Mouse (Mus musculus) heart, embryonic 15.5 days (tissue): Measurements from ENCODE around the gene Tbc1d8. TPM values are rescaled to one million over a fixed set of nuclear protein-coding genes. Genes with fewer than 3 reads are reported as not detected.

Experiments used
- ATAC-seq: fragments of 200-750 bp; cut with Nextera tagmentation; replicated peaks from 2 replicates; pipeline ENCODE4 v1.8.0; 2017; ENCODE audit warnings: low read depth, moderate TSS enrichment; ENCODE audit not compliant: insufficient number of reproducible peaks, insufficient read depth, low FRiP score
- H3K27ac ChIP-seq: fragments of 300-500 bp; sonication (generic); 2 replicates; pipeline ENCODE4 v1.5.1; 2015; ENCODE audit warnings: mild to moderate bottlenecking, inconsistent platforms
- H3K27me3 ChIP-seq: fragments of 300-500 bp; sonication (generic); 2 replicates; pipeline ENCODE4 v1.6.1; 2015; ENCODE audit warnings: inconsistent platforms
- H3K36me3 ChIP-seq: fragments of 300-500 bp; sonication (generic); 2 replicates; pipeline ENCODE4 v1.6.1; 2015; ENCODE audit warnings: mild to moderate bottlenecking, inconsistent platforms
- H3K4me1 ChIP-seq: fragments of 300-500 bp; sonication (generic); replicated peaks from 2 replicates; pipeline ENCODE4 v1.6.1; 2015; ENCODE audit warnings: inconsistent platforms
- H3K4me2 ChIP-seq: fragments of 300-500 bp; sonication (generic); 2 replicates; pipeline ENCODE4 v1.6.1; 2015; ENCODE audit warnings: inconsistent platforms, mild to moderate bottlenecking, moderate library complexity
- H3K4me3 ChIP-seq: fragments of 300-500 bp; sonication (generic); 2 replicates; pipeline ENCODE4 v1.5.1; 2015; ENCODE audit warnings: mild to moderate bottlenecking, inconsistent platforms
- H3K9ac ChIP-seq: fragments of 300-500 bp; sonication (generic); 2 replicates; pipeline ENCODE4 v1.6.1; 2015; ENCODE audit warnings: mild to moderate bottlenecking, inconsistent platforms
- H3K9me3 ChIP-seq: fragments of 300-500 bp; sonication (generic); replicated peaks from 2 replicates; pipeline ENCODE4 v1.6.1; 2016; ENCODE audit warnings: inconsistent platforms
- WGBS: fragments of 180-500 bp; shearing (Covaris S2); methylation state at CpG from one replicate; pipeline ENCODE4 v1.1.7; 2015; ENCODE audit warnings: mixed read lengths; 5-methylcytosine and 5-hydroxymethylcytosine counted together
- polyA plus RNA-seq: library from polyadenylated mRNA; unstranded; fragments of >200 nt; fragmentation: Nextera tagmentation; extraction: Ambion mirVana; gene quantifications from 2 replicates; pipeline ENCODE4 v1.2.1, GENCODE M21; 2015

Tbc1d8 gene
- polyA plus RNA-seq, 1 experiment from 2014 or later, result 10.4 TPM

DNA sequence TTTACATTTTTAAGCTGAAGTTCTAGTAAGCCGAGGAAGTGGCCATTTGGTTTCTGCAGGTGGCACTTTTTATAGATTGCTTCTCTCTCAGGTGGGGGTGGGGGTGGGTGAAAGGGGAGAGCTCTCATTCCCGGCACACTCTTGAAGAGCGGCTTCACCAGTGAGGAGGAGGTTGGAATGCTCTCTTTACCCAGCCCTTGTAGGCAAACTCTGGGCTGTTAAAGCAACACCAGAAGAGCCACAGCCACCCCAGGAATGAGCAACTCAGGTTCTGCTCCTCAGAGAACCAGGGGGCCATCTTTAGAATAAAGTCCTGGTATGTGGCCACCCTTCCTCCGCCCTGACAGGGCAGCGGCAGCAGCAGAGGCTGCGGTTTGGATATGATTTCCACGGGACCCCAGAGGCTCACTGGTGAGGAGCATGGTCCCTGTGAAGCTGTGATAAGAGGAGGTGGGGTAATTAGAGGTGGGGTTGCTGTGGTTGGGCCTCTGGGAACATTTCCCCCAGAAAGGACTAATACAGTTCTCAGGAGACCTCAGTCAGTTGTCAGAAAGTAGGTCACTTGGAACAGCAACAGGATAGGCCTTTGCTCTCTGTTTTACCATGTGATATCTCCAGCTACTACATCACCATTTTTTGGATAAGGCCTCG, 85.2 kb downstream of the Tbc1d8 start:
- H3K27ac ChIP-seq, result no peak overlapping the region; the same call in 1 of the 2 replicates
- H3K4me1 ChIP-seq, result peaks cover 2% of the 10 kb centered on the region; the same call in 1 of the 2 replicates
- H3K9ac ChIP-seq, result no peak overlapping the region
- 70% methylated on average over 8 of the region's 8 CpGs for WGBS
- no peak for ATAC-seq
- H3K4me2 ChIP-seq, result no peak overlapping the region
- peaks cover 19% of the 10 kb centered on the region for H3K36me3 ChIP-seq
- H3K4me3 ChIP-seq, result no peak overlapping the region
- no peaks in the 10 kb centered on the region for H3K9me3 ChIP-seq
- no peaks in the 10 kb centered on the region for H3K27me3 ChIP-seq

DNA sequence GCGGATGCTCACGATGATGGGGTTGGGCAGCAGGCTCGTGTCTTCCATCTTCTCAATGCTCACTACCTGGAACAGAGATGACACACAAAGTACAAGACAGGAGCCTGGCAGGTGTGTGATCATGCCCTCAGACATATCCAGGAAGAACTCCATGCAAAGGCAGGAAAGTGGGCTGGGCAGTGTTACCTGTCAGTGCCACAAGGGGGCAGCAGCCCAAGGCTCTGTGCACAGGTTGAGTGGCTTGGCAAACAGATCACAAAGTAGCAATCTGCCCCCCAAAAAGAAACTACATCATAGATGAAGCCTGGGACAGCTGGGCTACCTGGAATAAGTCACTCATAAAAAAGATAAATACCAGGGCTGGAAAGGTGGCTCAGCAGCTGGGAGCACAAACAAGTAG, 86.4 kb downstream of the Tbc1d8 start:
- no peaks in the 10 kb centered on the region for H3K27me3 ChIP-seq
- no peak for ATAC-seq
- no peaks in the 10 kb centered on the region for H3K9me3 ChIP-seq
- no peak overlapping the region for H3K4me2 ChIP-seq
- peaks cover 2% of the 10 kb centered on the region; the same call in 1 of the 2 replicates for H3K4me1 ChIP-seq
- H3K36me3 ChIP-seq, result peaks cover 10% of the 10 kb centered on the region
- no peak overlapping the region for H3K4me3 ChIP-seq
- H3K9ac ChIP-seq, result no peak overlapping the region
- WGBS, result 65% methylated on average over 3 of the region's 3 CpGs
- H3K27ac ChIP-seq, result no peak overlapping the region

DNA sequence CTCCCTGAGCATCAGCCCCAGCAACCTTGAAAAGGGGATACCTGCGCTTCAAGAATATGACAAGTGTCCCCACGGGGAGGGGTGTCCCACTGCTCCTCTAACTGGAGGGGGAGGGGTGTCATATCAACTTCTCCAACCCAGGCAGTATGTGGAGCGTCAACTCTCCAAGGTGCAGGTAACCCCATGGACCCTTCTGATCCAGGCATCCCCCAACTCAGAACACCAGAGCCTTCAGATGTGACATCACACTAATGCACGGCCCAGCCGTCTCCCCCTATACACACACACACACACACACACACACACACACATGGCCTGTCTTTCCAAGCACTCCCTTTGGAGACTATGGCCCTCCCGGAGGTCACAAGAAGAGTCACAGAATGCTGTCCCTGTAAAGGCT, 86.9 kb downstream of the Tbc1d8 start:
- no peak overlapping the region for H3K4me2 ChIP-seq
- no peaks in the 10 kb centered on the region for H3K27me3 ChIP-seq
- peaks cover 7% of the 10 kb centered on the region for H3K36me3 ChIP-seq
- WGBS, result 76% methylated on average over 6 of the region's 6 CpGs
- peaks cover 2% of the 10 kb centered on the region; the same call in 1 of the 2 replicates for H3K4me1 ChIP-seq
- no peaks in the 10 kb centered on the region for H3K9me3 ChIP-seq
- H3K27ac ChIP-seq, result no peak overlapping the region
- no peak overlapping the region for H3K9ac ChIP-seq
- no peak overlapping the region for H3K4me3 ChIP-seq
- ATAC-seq, result no peak

GRCm38 (mm10) chr1:39389338-39389737, 89.2 kb downstream of the Tbc1d8 start:
- Histone ChIP-seq H3K27ac (no peak overlapping the region), H3K9ac (no peak overlapping the region), H3K4me1 (no peaks in the 10 kb centered on the region; the same call in 1 of the 2 replicates), H3K27me3 (no peaks in the 10 kb centered on the region), H3K4me3 (no peak overlapping the region), H3K4me2 (no peak overlapping the region), H3K9me3 (no peaks in the 10 kb centered on the region), H3K36me3 (peaks cover 7% of the 10 kb centered on the region)
- 62% methylated on average over 11 of the region's 11 CpGs for WGBS
- 0 out of 2 replicates have a peak, but pooled peaks have one; percentile 20 for ATAC-seq

- no peak overlapping the region for H3K4me2 ChIP-seq
- no peak overlapping the region for H3K27ac ChIP-seq
- H3K4me1 ChIP-seq, result no peaks in the 10 kb centered on the region; the same call in 1 of the 2 replicates
- H3K4me3 ChIP-seq, result no peak overlapping the region
- ATAC-seq, result no peak
- no peaks in the 10 kb centered on the region for H3K27me3 ChIP-seq
- WGBS, result 79% methylated on average over 2 of the region's 2 CpGs
- H3K36me3 ChIP-seq, result peaks cover under 1% of the 10 kb centered on the region
- no peaks in the 10 kb centered on the region for H3K9me3 ChIP-seq
- H3K9ac ChIP-seq, result no peak overlapping the region
These were observed 90.4 kb downstream of the Tbc1d8 start for GRCm38 (mm10) chr1:39388163-39388562.

GRCm38 (mm10) chr1:39387497-39387896, 91.1 kb downstream of the Tbc1d8 start:
- Histone ChIP-seq H3K36me3 (no peaks in the 10 kb centered on the region; the same call in 1 of the 2 replicates), H3K27me3 (no peaks in the 10 kb centered on the region), H3K9ac (no peak overlapping the region), H3K4me3 (no peak overlapping the region), H3K4me2 (no peak overlapping the region), H3K9me3 (no peaks in the 10 kb centered on the region), H3K4me1 (no peaks in the 10 kb centered on the region; the same call in 1 of the 2 replicates), H3K27ac (no peak overlapping the region)
- WGBS, result 70% methylated on average over 4 of the region's 4 CpGs
- no peak for ATAC-seq

GRCm38 (mm10) chr1:39386456-39386855, 92.1 kb downstream of the Tbc1d8 start:
- H3K9me3 ChIP-seq, result no peaks in the 10 kb centered on the region
- no peaks in the 10 kb centered on the region; the same call in 1 of the 2 replicates for H3K36me3 ChIP-seq
- H3K4me3 ChIP-seq, result no peak overlapping the region
- H3K27me3 ChIP-seq, result no peaks in the 10 kb centered on the region
- no peak for ATAC-seq
- no peak overlapping the region for H3K9ac ChIP-seq
- no peak overlapping the region for H3K4me2 ChIP-seq
- no peaks in the 10 kb centered on the region; the same call in 1 of the 2 replicates for H3K4me1 ChIP-seq
- H3K27ac ChIP-seq, result no peak overlapping the region
- WGBS, result 62% methylated on average over 3 of the region's 3 CpGs

DNA sequence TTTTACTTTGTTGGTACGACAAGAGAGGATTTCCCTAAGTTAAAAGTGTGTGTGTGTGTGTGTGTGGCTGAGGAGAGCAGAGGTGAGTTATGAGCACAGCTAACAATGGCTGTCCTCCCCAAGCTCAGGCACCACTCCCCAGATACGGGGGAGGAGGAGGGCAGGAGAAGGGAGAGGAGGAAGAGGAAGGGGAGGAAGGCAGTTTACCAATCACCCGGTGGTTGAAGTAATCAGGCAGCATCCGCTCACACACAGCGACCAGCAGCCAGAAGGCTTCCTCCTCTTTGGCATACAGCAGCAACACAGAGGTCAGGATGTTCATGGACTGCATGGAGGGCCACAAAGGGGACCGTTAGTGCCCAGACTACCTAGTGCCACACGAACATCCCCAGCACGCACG, 93.6 kb downstream of the Tbc1d8 start:
- ATAC-seq, result no peak
- H3K36me3 ChIP-seq, result no peaks in the 10 kb centered on the region; the same call in 1 of the 2 replicates
- no peak overlapping the region for H3K27ac ChIP-seq
- H3K9ac ChIP-seq, result no peak overlapping the region
- H3K9me3 ChIP-seq, result no peaks in the 10 kb centered on the region
- no peak overlapping the region for H3K4me2 ChIP-seq
- H3K27me3 ChIP-seq, result no peaks in the 10 kb centered on the region
- no peaks in the 10 kb centered on the region; the same call in 1 of the 2 replicates for H3K4me1 ChIP-seq
- WGBS, result 78% methylated on average over 9 of the region's 9 CpGs
- H3K4me3 ChIP-seq, result no peak overlapping the region

DNA sequence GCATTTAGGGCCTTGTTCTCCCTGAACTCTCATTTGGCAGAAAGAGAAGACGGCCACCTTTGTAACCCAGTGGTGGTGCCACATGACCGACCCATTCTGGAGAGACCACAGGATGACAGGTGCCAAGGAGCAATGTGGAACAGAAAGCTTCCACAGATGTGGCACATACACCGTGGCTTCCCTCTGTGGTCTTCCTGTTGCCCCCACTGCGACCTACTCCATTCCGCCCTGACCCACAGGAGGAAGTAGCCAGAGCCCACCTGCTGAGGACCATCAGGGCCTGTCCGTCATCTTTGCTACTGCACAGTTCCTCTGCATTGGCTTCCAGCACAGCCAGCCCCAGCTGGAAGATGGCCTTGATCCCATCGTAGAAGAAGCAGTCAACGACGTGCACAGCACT, 97.5 kb downstream of the Tbc1d8 start:
- Histone ChIP-seq H3K27ac (no peak overlapping the region), H3K9ac (no peak overlapping the region), H3K4me3 (no peak overlapping the region), H3K4me1 (no peaks in the 10 kb centered on the region), H3K27me3 (no peaks in the 10 kb centered on the region), H3K36me3 (peaks cover 3% of the 10 kb centered on the region; the same call in 1 of the 2 replicates), H3K4me2 (no peak overlapping the region), H3K9me3 (no peaks in the 10 kb centered on the region)
- 83% methylated on average over 9 of the region's 9 CpGs for WGBS
- ATAC-seq, result no peak

GRCm38 (mm10) chr1:39379021-39379420, 99.5 kb downstream of the Tbc1d8 start:
- WGBS, result 46% methylated on average over 5 of the region's 5 CpGs
- H3K27ac ChIP-seq, result no peak overlapping the region
- no peak for ATAC-seq
- H3K36me3 ChIP-seq, result peaks cover 6% of the 10 kb centered on the region; the same call in 1 of the 2 replicates
- no peak overlapping the region for H3K4me3 ChIP-seq
- H3K27me3 ChIP-seq, result no peaks in the 10 kb centered on the region
- H3K4me2 ChIP-seq, result no peak overlapping the region
- no peaks in the 10 kb centered on the region for H3K9me3 ChIP-seq
- no peaks in the 10 kb centered on the region for H3K4me1 ChIP-seq
- no peak overlapping the region for H3K9ac ChIP-seq

GRCm38 (mm10) chr1:39378540-39378939, 100.0 kb downstream of the Tbc1d8 start:
- Histone ChIP-seq H3K4me1 (no peaks in the 10 kb centered on the region), H3K27ac (no peak overlapping the region), H3K4me3 (no peak overlapping the region), H3K36me3 (peaks cover 11% of the 10 kb centered on the region), H3K9me3 (no peaks in the 10 kb centered on the region), H3K27me3 (no peaks in the 10 kb centered on the region), H3K4me2 (no peak overlapping the region), H3K9ac (no peak overlapping the region)
- ATAC-seq, result no peak
- 76% methylated on average over 1 of the region's 1 CpGs for WGBS

DNA sequence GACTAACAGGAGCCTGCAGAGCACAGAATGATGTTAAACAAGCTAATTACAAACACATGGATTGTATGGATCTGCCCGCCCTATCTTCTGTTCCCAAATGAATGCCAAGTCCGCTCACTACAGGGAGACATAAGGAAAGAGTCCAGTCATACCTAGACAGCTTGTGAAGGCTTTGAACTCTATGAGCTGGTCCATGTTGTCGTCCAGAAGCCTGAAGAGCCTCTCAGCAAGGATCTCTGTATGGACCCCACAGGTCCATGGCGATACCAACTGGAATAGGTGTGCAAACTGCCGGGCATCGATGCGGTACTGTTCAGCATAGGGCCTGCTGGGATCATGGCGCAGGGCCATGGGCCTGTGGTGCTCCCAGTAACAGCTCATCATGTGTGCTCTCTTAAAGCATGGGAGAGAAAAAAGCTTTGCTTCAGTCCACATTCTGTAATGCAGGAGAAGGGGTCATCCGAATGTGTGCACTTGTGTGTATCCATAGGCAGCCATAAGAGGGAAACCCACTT, 101.8 kb downstream of the Tbc1d8 start:
- Histone ChIP-seq H3K9me3 (no peaks in the 10 kb centered on the region), H3K4me3 (no peak overlapping the region), H3K9ac (no peak overlapping the region), H3K27ac (no peak overlapping the region), H3K36me3 (peaks cover 28% of the 10 kb centered on the region), H3K4me1 (no peaks in the 10 kb centered on the region), H3K27me3 (no peaks in the 10 kb centered on the region), H3K4me2 (no peak overlapping the region)
- no peak for ATAC-seq
- WGBS, result 96% methylated on average over 9 of the region's 9 CpGs
